Mouse (Mus musculus): Measurements from ENCODE around the gene Dennd2a. TPM values are rescaled to one million over a fixed set of nuclear protein-coding genes. Genes with fewer than 3 reads are reported as not detected.
"Not testable (repeated sequence)": the region's sequence is repeated elsewhere in the genome, so short reads cannot be mapped to it uniquely, and the experiment has no call there.

Dennd2a gene
- polyA plus RNA-seq, 1 experiment from 2014 or later = 10.0 TPM

DNA sequence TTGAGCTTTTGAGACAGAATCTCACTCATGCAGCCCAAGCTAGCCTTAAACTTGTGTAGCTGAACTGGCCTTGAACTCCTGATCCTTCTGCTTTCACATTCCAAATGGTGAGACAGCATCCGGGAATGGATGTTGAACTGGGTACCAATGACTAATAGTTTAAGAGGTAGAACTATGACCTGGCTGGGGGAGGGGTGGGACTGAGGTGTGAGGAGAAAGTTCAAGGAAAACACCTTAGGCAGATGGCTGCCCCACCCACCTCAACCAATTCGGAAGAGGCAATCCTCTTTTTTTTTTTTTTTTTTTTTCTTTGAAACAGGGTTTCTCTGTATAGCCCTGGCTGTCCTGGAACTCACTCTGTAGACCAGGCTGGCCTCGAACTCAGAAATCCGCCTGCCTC, 130.9 kb downstream of the Dennd2a start:
- Histone ChIP-seq H3K36me3 (ENCODE audit: control insufficient read depth, insufficient read depth) (no peaks in the 10 kb centered on the region), H3K27me3 (ENCODE audit: control insufficient read depth, insufficient read depth, low read length) (peaks cover 5% of the 10 kb centered on the region), H3K9ac (ENCODE audit: low read length) (no peak overlapping the region), H3K4me1 (ENCODE audit: control insufficient read depth, insufficient read depth, low read length) (no peaks in the 10 kb centered on the region), H3K4me3 (ENCODE audit: low read length) (no peak overlapping the region), H3K27ac (ENCODE audit: low read length) (no peak overlapping the region), H3K9me3 (replicated peaks; ENCODE audit: control insufficient read depth, low read length) (no peaks in the 10 kb centered on the region), H3K4me2 (ENCODE audit: low read depth, low read length) (no peak overlapping the region)
- no peak for ATAC-seq (replicated peaks; ENCODE audit: extremely low read depth, insufficient read depth, low FRiP score)
- WGBS = 78% methylated on average over 4 of the region's 4 CpGs

DNA sequence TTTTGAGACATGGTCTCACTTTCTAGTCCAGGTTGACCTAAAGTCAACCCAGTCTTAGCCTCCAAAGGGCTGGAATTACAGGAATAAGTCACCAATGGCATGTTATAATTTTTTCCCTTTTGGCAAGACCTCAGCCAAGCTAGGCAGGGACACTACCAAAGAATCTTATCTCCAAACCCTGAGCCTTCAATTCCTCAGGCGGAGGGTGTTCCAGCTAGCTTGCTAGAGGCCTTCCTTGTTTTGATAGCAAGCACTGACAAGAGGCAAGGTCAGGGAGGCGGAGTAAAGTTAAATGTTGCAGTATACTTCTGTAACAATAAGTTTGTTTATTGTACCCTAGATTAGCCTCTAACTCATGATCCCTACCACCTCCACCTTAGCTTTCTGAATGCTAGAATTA, 132.5 kb downstream of the Dennd2a start:
- ATAC-seq (replicated peaks; ENCODE audit: extremely low read depth, insufficient read depth, low FRiP score) = no peak
- 65% methylated on average over 2 of the region's 2 CpGs for WGBS
- H3K27me3 ChIP-seq (ENCODE audit: control insufficient read depth, insufficient read depth, low read length) = peaks cover 5% of the 10 kb centered on the region
- no peak overlapping the region for H3K4me3 ChIP-seq (ENCODE audit: low read length)
- no peak overlapping the region for H3K4me2 ChIP-seq (ENCODE audit: low read depth, low read length)
- H3K36me3 ChIP-seq (ENCODE audit: control insufficient read depth, insufficient read depth) = no peaks in the 10 kb centered on the region
- 0 out of 2 replicates have a peak, but pooled peaks cover 2% of the 10 kb centered on the region for H3K4me1 ChIP-seq (ENCODE audit: control insufficient read depth, insufficient read depth, low read length)
- no peak overlapping the region for H3K9ac ChIP-seq (ENCODE audit: low read length)
- H3K27ac ChIP-seq (ENCODE audit: low read length) = no peak overlapping the region
- no peaks in the 10 kb centered on the region for H3K9me3 ChIP-seq (replicated peaks; ENCODE audit: control insufficient read depth, low read length)

DNA sequence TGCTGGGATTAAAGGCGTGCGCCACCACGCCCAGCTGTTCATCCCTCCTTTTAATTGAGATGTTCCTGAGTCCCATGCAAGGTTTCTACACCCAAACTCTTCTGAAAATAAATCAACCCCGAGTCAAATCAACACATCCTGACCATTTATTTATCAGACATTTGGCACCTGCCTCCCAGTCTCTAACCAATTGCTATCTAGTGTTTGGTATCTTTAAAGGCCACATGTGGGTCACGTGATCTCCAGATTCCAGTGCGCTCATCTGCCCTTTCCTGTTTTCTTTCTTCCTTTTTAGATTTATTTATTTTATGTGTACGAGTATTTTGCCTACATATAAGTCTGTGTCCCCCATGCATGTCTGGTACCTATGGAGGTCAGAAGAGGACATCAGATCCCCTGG, 134.0 kb downstream of the Dennd2a start:
- 78% methylated on average over 7 of the region's 7 CpGs for WGBS
- Histone ChIP-seq H3K4me1 (ENCODE audit: control insufficient read depth, insufficient read depth, low read length) (peaks cover 7% of the 10 kb centered on the region), H3K9ac (ENCODE audit: low read length) (no peak overlapping the region), H3K27me3 (ENCODE audit: control insufficient read depth, insufficient read depth, low read length) (peaks cover 5% of the 10 kb centered on the region), H3K4me3 (ENCODE audit: low read length) (no peak overlapping the region), H3K27ac (ENCODE audit: low read length) (no peak overlapping the region), H3K36me3 (ENCODE audit: control insufficient read depth, insufficient read depth) (no peaks in the 10 kb centered on the region), H3K4me2 (ENCODE audit: low read depth, low read length) (no peak overlapping the region), H3K9me3 (replicated peaks; ENCODE audit: control insufficient read depth, low read length) (no peaks in the 10 kb centered on the region)
- ATAC-seq (replicated peaks; ENCODE audit: extremely low read depth, insufficient read depth, low FRiP score) = no peak

DNA sequence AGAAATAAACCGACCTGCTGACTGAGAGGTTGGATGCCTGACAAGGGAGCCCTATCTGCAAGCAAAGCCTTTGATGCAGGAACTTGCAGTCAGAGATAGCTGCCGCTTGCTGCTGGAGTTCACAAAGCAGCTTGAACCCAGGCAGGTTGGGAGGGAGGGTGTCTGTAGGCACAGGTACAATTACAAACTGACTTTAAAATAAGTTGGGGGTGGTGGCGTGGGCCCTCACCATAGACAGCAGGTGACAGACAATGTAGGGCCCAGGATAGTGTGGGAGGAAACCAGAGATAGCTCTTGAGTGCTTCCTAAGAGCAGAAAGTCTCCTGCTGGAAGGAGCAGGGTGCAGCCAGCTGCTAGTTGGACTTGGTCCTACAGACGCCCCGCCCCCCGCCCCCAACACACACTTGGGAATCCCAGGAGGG, 134.5 kb downstream of the Dennd2a start:
- H3K4me1 ChIP-seq (ENCODE audit: control insufficient read depth, insufficient read depth, low read length) = peaks cover 7% of the 10 kb centered on the region
- H3K36me3 ChIP-seq (ENCODE audit: control insufficient read depth, insufficient read depth) = no peaks in the 10 kb centered on the region
- peaks cover 9% of the 10 kb centered on the region for H3K27me3 ChIP-seq (ENCODE audit: control insufficient read depth, insufficient read depth, low read length)
- no peak overlapping the region for H3K4me3 ChIP-seq (ENCODE audit: low read length)
- no peak for ATAC-seq (replicated peaks; ENCODE audit: extremely low read depth, insufficient read depth, low FRiP score)
- H3K9ac ChIP-seq (ENCODE audit: low read length) = no peak overlapping the region
- H3K27ac ChIP-seq (ENCODE audit: low read length) = no peak overlapping the region
- H3K4me2 ChIP-seq (ENCODE audit: low read depth, low read length) = no peak overlapping the region
- no peaks in the 10 kb centered on the region for H3K9me3 ChIP-seq (replicated peaks; ENCODE audit: control insufficient read depth, low read length)
- 49% methylated on average over 6 of the region's 6 CpGs for WGBS

DNA sequence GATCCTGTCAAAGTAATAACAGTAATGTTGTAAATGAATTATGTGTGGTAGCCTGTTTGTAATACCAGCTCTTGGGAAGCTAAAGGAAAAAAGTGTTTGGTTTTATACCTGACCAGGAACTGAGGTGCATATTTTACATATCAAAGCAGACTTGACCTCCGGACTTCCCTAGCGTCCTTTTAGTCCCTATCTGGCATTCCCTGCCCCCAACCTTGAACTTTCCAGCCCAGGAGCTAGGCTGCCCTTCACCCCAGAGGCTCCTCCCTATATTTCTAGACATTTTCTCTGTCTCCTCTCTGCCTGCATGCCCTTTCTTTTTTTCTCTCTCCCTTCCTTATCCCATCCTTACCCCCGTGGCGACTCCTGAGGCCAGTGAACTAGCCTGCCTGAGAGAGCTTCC, 136.8 kb downstream of the Dennd2a start:
- 41% methylated on average over 4 of the region's 4 CpGs for WGBS
- Histone ChIP-seq H3K9ac (ENCODE audit: low read length) (no peak overlapping the region), H3K27me3 (ENCODE audit: control insufficient read depth, insufficient read depth, low read length) (peaks cover 9% of the 10 kb centered on the region), H3K36me3 (ENCODE audit: control insufficient read depth, insufficient read depth) (no peaks in the 10 kb centered on the region), H3K4me1 (ENCODE audit: control insufficient read depth, insufficient read depth, low read length) (peaks cover 7% of the 10 kb centered on the region), H3K9me3 (replicated peaks; ENCODE audit: control insufficient read depth, low read length) (no peaks in the 10 kb centered on the region), H3K27ac (ENCODE audit: low read length) (no peak overlapping the region), H3K4me2 (ENCODE audit: low read depth, low read length) (no peak overlapping the region), H3K4me3 (ENCODE audit: low read length) (no peak overlapping the region)
- ATAC-seq (replicated peaks; ENCODE audit: extremely low read depth, insufficient read depth, low FRiP score) = no peak

DNA sequence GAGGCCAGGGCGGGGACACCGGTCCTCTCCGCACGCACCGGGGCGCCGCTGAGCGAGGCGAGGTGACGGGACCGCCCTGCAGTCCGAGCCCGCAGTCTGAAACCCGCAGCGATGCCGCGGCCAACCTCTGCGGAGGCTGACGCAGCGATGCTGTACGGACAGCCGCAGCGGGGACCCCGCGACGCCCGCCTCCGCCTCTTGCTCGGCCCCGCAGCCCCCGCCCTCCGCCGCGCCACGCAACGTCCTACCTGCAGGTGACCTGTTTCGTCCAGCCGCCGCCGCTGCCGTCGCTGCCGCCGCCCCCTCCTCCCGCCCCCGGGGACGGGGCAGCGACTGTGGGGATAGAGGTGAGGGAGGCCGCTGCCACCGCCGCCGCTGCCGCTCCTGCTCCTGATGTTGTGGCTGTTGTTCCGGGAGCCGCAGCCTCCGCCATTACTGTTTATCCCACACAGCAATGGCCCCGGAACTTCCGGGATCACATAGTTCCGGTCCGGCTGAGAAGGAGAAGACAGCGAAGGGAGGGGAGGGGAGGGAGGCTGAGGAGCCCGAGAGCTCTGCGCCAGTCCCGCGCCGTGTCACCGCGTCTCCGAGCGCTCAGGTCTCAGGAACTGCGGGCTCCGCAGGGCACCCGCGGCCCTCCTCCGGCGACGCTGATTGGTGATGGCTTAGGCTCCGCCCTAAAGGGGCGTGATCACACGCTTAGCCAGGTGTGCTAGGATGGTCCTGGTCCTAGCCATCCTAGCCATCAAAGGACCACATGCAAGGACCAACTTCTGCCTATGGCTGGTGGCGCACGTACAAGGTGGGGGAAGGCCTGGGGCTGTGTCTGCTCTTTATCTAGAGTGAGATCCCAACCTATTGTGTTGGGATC, 137.6 kb downstream of the Dennd2a start, which contains the start of gene Mkrn1:
Gene Mkrn1 (minus strand): TSS at position 612 of the 871 bp plus-strand sequence.
- Histone ChIP-seq H3K36me3 (ENCODE audit: control insufficient read depth, insufficient read depth) (no peaks in the 10 kb centered on the region), H3K27ac (ENCODE audit: low read length) (peak within 1 kb of the TSS; percentile 41; the same call in 1 of the 2 replicates), H3K9ac (ENCODE audit: low read length) (peak within 1 kb of the TSS; percentile 83), H3K4me1 (ENCODE audit: control insufficient read depth, insufficient read depth, low read length) (peaks cover 7% of the 10 kb centered on the region), H3K27me3 (ENCODE audit: control insufficient read depth, insufficient read depth, low read length) (peaks cover 9% of the 10 kb centered on the region), H3K4me3 (ENCODE audit: low read length) (peak within 1 kb of the TSS; percentile 87), H3K9me3 (replicated peaks; ENCODE audit: control insufficient read depth, low read length) (no peaks in the 10 kb centered on the region), H3K4me2 (ENCODE audit: low read depth, low read length) (peak within 1 kb of the TSS; percentile 84)
- WGBS = under 1% methylated on average over 73 of the region's 82 CpGs
- ATAC-seq (replicated peaks; ENCODE audit: extremely low read depth, insufficient read depth, low FRiP score) = peak; percentile 86

DNA sequence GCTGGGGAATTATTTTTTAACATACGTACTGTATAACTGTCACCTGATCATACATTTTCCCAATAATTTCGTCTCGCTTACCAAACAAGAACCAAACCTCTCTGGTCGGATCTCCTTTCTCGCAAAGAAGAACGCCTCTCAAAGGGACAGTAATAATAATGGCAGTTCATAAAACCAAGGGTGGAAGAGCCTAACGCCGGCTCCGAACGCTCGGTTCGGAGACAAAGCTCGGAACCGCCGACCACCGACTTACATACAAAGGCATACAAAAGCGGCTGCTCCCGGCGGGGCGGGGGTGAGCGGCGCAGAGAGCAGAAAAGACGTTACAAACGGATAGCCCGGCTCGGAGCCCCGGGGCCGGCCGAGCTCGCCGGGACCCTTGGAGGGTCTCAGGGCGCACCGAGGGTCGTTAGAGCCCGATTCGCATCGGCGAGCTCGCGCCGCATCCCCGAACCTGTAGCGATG, 138.2 kb downstream of the Dennd2a start:
- peaks cover 9% of the 10 kb centered on the region for H3K27me3 ChIP-seq (ENCODE audit: control insufficient read depth, insufficient read depth, low read length)
- H3K9me3 ChIP-seq (replicated peaks; ENCODE audit: control insufficient read depth, low read length) = no peaks in the 10 kb centered on the region
- no peaks in the 10 kb centered on the region for H3K36me3 ChIP-seq (ENCODE audit: control insufficient read depth, insufficient read depth)
- no peak for ATAC-seq (replicated peaks; ENCODE audit: extremely low read depth, insufficient read depth, low FRiP score)
- under 1% methylated on average over 43 of the region's 43 CpGs for WGBS
- peak overlapping the region; percentile 84 for H3K4me2 ChIP-seq (ENCODE audit: low read depth, low read length)
- no peak overlapping the region for H3K27ac ChIP-seq (ENCODE audit: low read length)
- peak overlapping the region; percentile 83 for H3K9ac ChIP-seq (ENCODE audit: low read length)
- H3K4me1 ChIP-seq (ENCODE audit: control insufficient read depth, insufficient read depth, low read length) = peaks cover 7% of the 10 kb centered on the region
- peak overlapping the region; percentile 87 for H3K4me3 ChIP-seq (ENCODE audit: low read length)

DNA sequence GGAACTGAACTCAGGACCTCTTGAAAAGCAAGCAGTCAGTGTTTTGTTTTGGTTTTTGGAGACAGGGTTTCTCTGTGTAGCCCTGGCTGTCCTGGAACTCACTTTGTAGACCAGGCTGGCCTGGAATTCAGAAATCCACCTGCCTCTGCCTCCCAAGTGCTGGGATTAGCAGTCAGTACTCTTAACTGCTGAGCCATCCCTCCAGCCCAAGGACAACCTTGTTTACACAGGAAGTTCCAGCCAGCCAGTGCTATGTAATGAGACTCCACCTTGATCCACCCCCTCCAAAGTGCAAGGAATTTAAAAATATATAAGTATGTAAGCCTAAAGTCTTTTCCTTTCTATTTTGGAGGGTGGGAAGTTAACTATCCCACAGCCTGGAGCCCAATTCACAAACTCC, 141.0 kb downstream of the Dennd2a start:
- not testable (repeated sequence) for H3K4me3 ChIP-seq (ENCODE audit: low read length)

DNA sequence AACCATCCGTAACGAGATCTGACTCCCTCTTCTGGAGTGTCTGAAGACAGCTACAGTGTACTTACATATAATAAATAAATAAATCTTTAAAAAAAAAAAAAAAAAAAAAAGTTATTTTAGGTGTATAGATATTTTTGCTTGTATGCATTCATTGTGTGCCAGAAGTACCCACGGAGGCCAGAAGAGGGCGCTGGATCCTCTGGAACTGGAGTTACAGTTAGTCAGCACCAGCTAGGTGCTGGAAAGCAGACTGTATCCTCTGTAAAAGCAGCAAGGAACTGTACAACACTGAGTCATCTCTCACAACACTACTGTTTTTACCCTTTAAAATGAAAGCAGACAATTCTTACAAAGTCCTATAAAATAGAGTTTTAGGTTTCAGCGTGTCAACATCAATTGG, 141.9 kb downstream of the Dennd2a start:
- Histone ChIP-seq H3K27me3 (ENCODE audit: control insufficient read depth, insufficient read depth, low read length) (peaks cover 3% of the 10 kb centered on the region; the same call in 1 of the 2 replicates), H3K4me1 (ENCODE audit: control insufficient read depth, insufficient read depth, low read length) (peaks cover 7% of the 10 kb centered on the region), H3K27ac (ENCODE audit: low read length) (no peak overlapping the region), H3K9me3 (replicated peaks; ENCODE audit: control insufficient read depth, low read length) (no peaks in the 10 kb centered on the region), H3K4me2 (ENCODE audit: low read depth, low read length) (no peak overlapping the region), H3K9ac (ENCODE audit: low read length) (no peak overlapping the region), H3K36me3 (ENCODE audit: control insufficient read depth, insufficient read depth) (no peaks in the 10 kb centered on the region), H3K4me3 (ENCODE audit: low read length) (no peak overlapping the region)
- WGBS = 53% methylated on average over 3 of the region's 5 CpGs
- no peak for ATAC-seq (replicated peaks; ENCODE audit: extremely low read depth, insufficient read depth, low FRiP score)

More for the DNA sequence above, 141.0 kb downstream of the Dennd2a start:
- H3K4me1 ChIP-seq (ENCODE audit: control insufficient read depth, insufficient read depth, low read length); ATAC-seq (replicated peaks; ENCODE audit: extremely low read depth, insufficient read depth, low FRiP score); H3K27me3 ChIP-seq (ENCODE audit: control insufficient read depth, insufficient read depth, low read length); H3K36me3 ChIP-seq (ENCODE audit: control insufficient read depth, insufficient read depth); H3K9ac ChIP-seq (ENCODE audit: low read length); H3K27ac ChIP-seq (ENCODE audit: low read length); H3K9me3 ChIP-seq (replicated peaks; ENCODE audit: control insufficient read depth, low read length); H3K4me2 ChIP-seq (ENCODE audit: low read depth, low read length): not testable (repeated sequence)

Data from heart, embryonic 16.5 days (tissue).